Mouse (Mus musculus) olfactory bulb, adult 2 months (tissue): Measurements from ENCODE around the gene Tead2.

Experiments used
- CTCF ChIP-seq: fragments of 200-500 bp; IDR thresholded peaks from 2 replicates; pipeline ENCODE4 v1.5.1; 2012; ENCODE audit warnings: low read depth, mild to moderate bottlenecking, low read length, moderate library complexity; ENCODE audit not compliant: insufficient read depth
- POLR2A ChIP-seq: fragments of 200-500 bp; IDR thresholded peaks from 2 replicates; pipeline ENCODE4 v1.6.1; 2012; ENCODE audit warnings: mild to moderate bottlenecking, low read depth, low read length, moderate library complexity; ENCODE audit not compliant: insufficient read depth

- TF ChIP-seq CTCF = no peak
- no peak for TF ChIP-seq POLR2A
These were observed 46.1 kb upstream of the Tead2 start for GRCm38 (mm10) chr7:45169495-45169894.
